Mouse (Mus musculus) ES-E14 (cell line): ENCODE data around the gene Nrg3. TPM values are rescaled to one million over a fixed set of nuclear protein-coding genes. Genes with fewer than 3 reads are reported as not detected.

ENCODE experiments used
- DNase-seq: peaks from one replicate; pipeline ENCODE4 v3.0.0-alpha.2; 2013; ENCODE audit warnings: low read depth, low spot score
- H3K27ac ChIP-seq: 2 replicates; pipeline ENCODE4 v1.5.1; 2012; ENCODE audit warnings: low read depth, mild to moderate bottlenecking, low read length, moderate library complexity, mixed read lengths; ENCODE audit not compliant: poor library complexity, insufficient read depth, severe bottlenecking
- H3K36me3 ChIP-seq: 2 replicates; pipeline ENCODE4 v1.6.1; 2012; ENCODE audit warnings: mild to moderate bottlenecking, low read length, moderate library complexity, mixed read lengths; ENCODE audit not compliant: control insufficient read depth, poor library complexity, insufficient read depth, severe bottlenecking
- H3K4me1 ChIP-seq, 2 experiments: fragments of 150-350 bp in 1 of 2; sonication (generic) in 1 of 2; 2 replicates each; pipeline ENCODE4 v1.6.1; 2012; ENCODE audit warnings: low read length in 2 of 2, mild to moderate bottlenecking in 1 of 2, mixed read lengths in 1 of 2; ENCODE audit not compliant: control insufficient read depth in 2 of 2, insufficient read depth in 2 of 2, poor library complexity in 1 of 2
- H3K4me3 ChIP-seq, 2 experiments: fragments of 150-350 bp in 1 of 2; sonication (generic) in 1 of 2; 2 replicates each; pipeline ENCODE4 v1.5.1; 2012; ENCODE audit warnings: low read length in 2 of 2, low read depth in 1 of 2, mild to moderate bottlenecking in 1 of 2, mixed read lengths in 1 of 2; ENCODE audit not compliant: insufficient read depth in 1 of 2, poor library complexity in 1 of 2, severe bottlenecking in 1 of 2
- H3K9ac ChIP-seq: 2 replicates; pipeline ENCODE4 v1.6.1; 2012; ENCODE audit warnings: low read depth, mild to moderate bottlenecking, low read length, mixed read lengths; ENCODE audit not compliant: poor library complexity, insufficient read depth, severe bottlenecking
- H3K9me3 ChIP-seq: fragments of 150-350 bp; sonication (generic); 2 replicates; pipeline ENCODE4 v1.6.1; 2012; ENCODE audit warnings: low read depth, mild to moderate bottlenecking, low read length; ENCODE audit not compliant: control insufficient read depth, insufficient read depth
- CHD2 ChIP-seq: IDR thresholded peaks from 2 replicates; pipeline ENCODE4 v1.6.1; 2014; ENCODE audit warnings: mild to moderate bottlenecking, low read depth, low read length, inconsistent platforms
- HCFC1 ChIP-seq: IDR thresholded peaks from 2 replicates; pipeline ENCODE4 v1.6.1; 2012; ENCODE audit warnings: low read length, inconsistent platforms, borderline replicate concordance; ENCODE audit not compliant: insufficient read depth
- MAFK ChIP-seq: IDR thresholded peaks from 2 replicates; pipeline ENCODE4 v1.6.1; 2014; ENCODE audit warnings: mild to moderate bottlenecking, low read depth, low read length, inconsistent platforms; ENCODE audit not compliant: insufficient read depth
- ZC3H11A ChIP-seq: IDR thresholded peaks from 2 replicates; pipeline ENCODE4 v1.6.1; 2012; ENCODE audit warnings: low read depth, mild to moderate bottlenecking, inconsistent platforms, low read length, borderline replicate concordance
- ZNF384 ChIP-seq: IDR thresholded peaks from 2 replicates; pipeline ENCODE4 v1.6.1; 2012; ENCODE audit warnings: low read depth, low read length, inconsistent platforms
- in situ Hi-C, 2 experiments: fragments of 600-800 bp; cut with MboI; formaldehyde crosslinking; loops; one replicate each; pipeline ENCODE4 v1.15.1; 2025; ENCODE audit warnings: low sequenced_read_pairs in 2 of 2, inconsistent platforms in 1 of 2; ENCODE audit not compliant: unreplicated experiment in 2 of 2
- total RNA-seq: library from RNA; depleted of rRNA; stranded (reverse); fragments of 300-350 nt; gene quantifications from 2 replicates; pipeline ENCODE4 v1.2.3, GENCODE M21; 2012

Gene Nrg3
- total RNA-seq, 1 experiment, result not detected

DNA sequence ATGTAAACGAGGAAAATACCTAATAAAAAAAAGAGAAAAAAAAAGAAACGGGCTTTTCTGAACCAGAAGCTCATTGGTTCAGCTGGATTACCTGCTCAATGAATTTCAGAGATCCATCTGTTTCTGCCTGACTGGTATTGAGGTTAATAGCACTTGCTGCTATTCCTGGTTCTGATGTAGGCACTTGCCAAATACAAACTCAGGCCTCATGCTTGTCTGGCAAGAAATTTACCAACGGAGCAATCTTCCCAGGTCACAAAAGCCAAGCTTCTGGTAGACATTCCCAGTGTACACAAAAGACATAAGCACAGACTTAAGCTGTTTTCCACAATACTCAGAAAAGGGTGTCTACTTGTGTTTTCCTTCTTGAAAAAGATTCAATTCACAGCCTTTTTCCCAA lies 363.3 kb downstream of the Nrg3 start:
- no peak for DNase-seq
- H3K4me3 ChIP-seq, result no peak overlapping the region
- H3K4me1 ChIP-seq, result no peaks in the 10 kb centered on the region
- in situ Hi-C loops, result no loop called here
- H3K9me3 ChIP-seq, result no peaks in the 10 kb centered on the region
- no peak for TF ChIP-seq HCFC1
- TF ChIP-seq MAFK, result no peak
- TF ChIP-seq ZNF384, result no peak
- TF ChIP-seq CHD2, result no peak
- no peak for TF ChIP-seq ZC3H11A
- H3K27ac ChIP-seq, result no peak overlapping the region
- no peak overlapping the region for H3K9ac ChIP-seq
- H3K36me3 ChIP-seq, result no peaks in the 10 kb centered on the region

DNA sequence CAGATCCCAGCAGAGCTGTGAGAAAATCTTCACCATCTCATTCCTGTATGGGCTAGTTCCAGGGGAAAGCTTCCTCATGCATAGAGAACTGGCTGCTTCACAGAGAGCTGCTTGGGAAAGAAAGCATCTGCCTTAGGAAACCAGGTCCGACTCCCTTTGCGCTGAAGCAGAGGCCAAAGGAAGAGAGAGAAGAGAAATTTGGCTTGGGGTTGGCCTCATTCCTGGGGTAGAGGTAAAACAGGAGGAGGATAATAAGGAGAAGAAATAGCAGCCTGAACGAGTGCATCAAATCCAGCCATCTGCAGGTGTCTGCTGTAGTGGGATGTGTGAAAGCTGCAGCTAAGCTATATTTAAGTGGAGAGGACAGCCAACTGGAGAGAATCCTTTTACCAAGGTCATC lies 366.1 kb downstream of the Nrg3 start:
- Histone ChIP-seq H3K36me3 (no peaks in the 10 kb centered on the region), H3K9me3 (no peaks in the 10 kb centered on the region), H3K27ac (no peak overlapping the region), H3K9ac (no peak overlapping the region), H3K4me3 (no peak overlapping the region), H3K4me1 (no peaks in the 10 kb centered on the region)
- no peak for DNase-seq
- in situ Hi-C loops, result no loop called here
- no peak for TF ChIP-seq MAFK

DNA sequence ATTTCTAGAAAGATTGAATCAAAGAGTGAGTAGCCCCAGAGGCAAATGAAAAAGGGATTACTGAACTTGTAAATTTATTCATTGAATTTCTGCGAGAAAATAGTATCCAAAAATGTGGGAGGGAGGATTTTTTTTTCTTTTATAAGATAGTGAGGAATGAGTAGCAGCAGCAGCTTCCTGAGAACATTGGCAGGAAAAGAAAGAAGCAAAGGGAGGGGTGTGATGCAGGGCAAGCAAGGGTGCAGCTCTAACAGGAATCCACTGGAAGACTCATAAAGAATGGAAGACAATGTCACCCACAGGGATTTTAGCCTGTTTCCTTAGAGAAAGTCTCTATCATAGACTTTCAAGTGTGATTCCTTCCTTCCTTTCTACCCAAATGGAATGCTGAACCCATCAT lies 377.7 kb downstream of the Nrg3 start:
- in situ Hi-C loops, result no loop called here
- Histone ChIP-seq H3K9ac (no peak overlapping the region), H3K27ac (no peak overlapping the region), H3K4me3 (no peak overlapping the region), H3K36me3 (no peaks in the 10 kb centered on the region), H3K9me3 (no peaks in the 10 kb centered on the region), H3K4me1 (no peaks in the 10 kb centered on the region)
- TF ChIP-seq ZNF384 (no peak), HCFC1 (no peak)
- DNase-seq, result no peak

DNA sequence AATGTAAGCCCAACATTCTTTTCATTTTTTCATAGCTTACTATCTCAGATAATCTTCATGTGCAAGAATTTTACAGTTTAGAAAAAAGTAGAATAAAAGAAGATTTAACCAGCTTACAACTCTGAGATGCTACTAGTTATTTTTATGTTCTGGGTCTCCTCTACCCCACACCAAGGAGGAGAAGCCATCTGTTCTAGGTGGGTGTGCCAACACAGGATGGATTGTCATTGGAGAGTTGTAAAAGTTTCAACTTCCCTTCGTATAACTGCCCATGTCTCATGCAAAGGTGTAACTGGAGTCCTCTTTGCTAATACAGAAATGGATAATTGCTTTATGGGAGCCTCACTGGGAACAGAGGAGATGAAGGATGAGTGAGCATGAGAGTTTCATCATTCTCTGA lies 393.4 kb downstream of the Nrg3 start:
- no peak for DNase-seq
- in situ Hi-C loops, result no loop called here
- Histone ChIP-seq H3K27ac (no peak overlapping the region), H3K9ac (no peak overlapping the region), H3K4me1 (no peaks in the 10 kb centered on the region), H3K36me3 (no peaks in the 10 kb centered on the region), H3K4me3 (no peak overlapping the region), H3K9me3 (no peaks in the 10 kb centered on the region)
- TF ChIP-seq MAFK (no peak), ZC3H11A (no peak), CHD2 (no peak), HCFC1 (no peak), ZNF384 (no peak)

- H3K9ac ChIP-seq, result no peak overlapping the region
- no peaks in the 10 kb centered on the region for H3K9me3 ChIP-seq
- no peak overlapping the region for H3K4me3 ChIP-seq
- no peak for DNase-seq
- no peak overlapping the region for H3K27ac ChIP-seq
- no peak for TF ChIP-seq HCFC1
- TF ChIP-seq MAFK, result no peak
- TF ChIP-seq CHD2, result no peak
- TF ChIP-seq ZNF384, result no peak
- no peak for TF ChIP-seq ZC3H11A
- no peaks in the 10 kb centered on the region for H3K4me1 ChIP-seq
- in situ Hi-C loops, result no loop called here
- H3K36me3 ChIP-seq, result no peaks in the 10 kb centered on the region
Measured at GRCm38 (mm10) chr14:39051542-39051941, 421.3 kb downstream of the Nrg3 start.
